Mouse (Mus musculus) intestine, embryonic 14.5 days (tissue): ENCODE results near the gene Dapp1. TPM values are rescaled to one million over a fixed set of nuclear protein-coding genes. Genes with fewer than 3 reads are reported as not detected.

ENCODE experiments used
- ATAC-seq: fragments of 200-750 bp; cut with Nextera tagmentation; replicated peaks from 2 replicates; pipeline ENCODE4 v1.8.0; 2017; ENCODE audit warnings: low read depth, moderate number of reproducible peaks, moderate TSS enrichment, moderate library complexity; ENCODE audit not compliant: low FRiP score, low TSS enrichment
- DNase-seq: peaks from one replicate; pipeline ENCODE4 v3.0.0-alpha.2; 2018; ENCODE audit warnings: low spot score
- H3K27ac ChIP-seq: fragments of 300-500 bp; sonication (generic); 2 replicates; pipeline ENCODE4 v1.5.1; 2014; ENCODE audit warnings: low read depth, mild to moderate bottlenecking, control low read depth
- H3K27me3 ChIP-seq: fragments of 300-500 bp; sonication (generic); replicated peaks from 2 replicates; pipeline ENCODE4 v1.6.1; 2014; ENCODE audit warnings: low read length, control low read depth; ENCODE audit not compliant: control insufficient read depth, insufficient read depth
- H3K36me3 ChIP-seq: fragments of 300-500 bp; sonication (generic); 2 replicates; pipeline ENCODE4 v1.6.1; 2014; ENCODE audit warnings: low read length, control low read depth; ENCODE audit not compliant: control insufficient read depth, insufficient read depth
- H3K4me1 ChIP-seq: fragments of 300-500 bp; sonication (generic); replicated peaks from 2 replicates; pipeline ENCODE4 v1.6.1; 2014; ENCODE audit warnings: low read length, control low read depth, mixed read lengths; ENCODE audit not compliant: control insufficient read depth, insufficient read depth
- H3K4me2 ChIP-seq: fragments of 300-500 bp; sonication (generic); 2 replicates; pipeline ENCODE4 v1.6.1; 2014; ENCODE audit warnings: low read length
- H3K4me3 ChIP-seq: fragments of 300-500 bp; sonication (generic); 2 replicates; pipeline ENCODE4 v1.5.1; 2014; ENCODE audit warnings: low read depth, low read length, control low read depth, mixed read lengths
- H3K9ac ChIP-seq: fragments of 300-500 bp; sonication (generic); 2 replicates; pipeline ENCODE4 v1.6.1; 2014; ENCODE audit warnings: mild to moderate bottlenecking, low read length
- H3K9me3 ChIP-seq: fragments of 300-500 bp; sonication (generic); 2 replicates; pipeline ENCODE4 v1.6.1; 2016; ENCODE audit warnings: low read length, control low read depth; ENCODE audit not compliant: control insufficient read depth
- WGBS: fragments of 180-500 bp; shearing (Covaris S2); extraction: QIAGEN DNeasy Blood & Tissue Kit; methylation state at CpG from one replicate; pipeline ENCODE4 v1.1.7; 2014; 5-methylcytosine and 5-hydroxymethylcytosine counted together
- polyA plus RNA-seq: library from polyadenylated mRNA; unstranded; fragments of >200 nt; fragmentation: Nextera tagmentation; extraction: Ambion mirVana; gene quantifications from 2 replicates; pipeline ENCODE4 v1.2.1, GENCODE M21; 2014

Gene Dapp1
- polyA plus RNA-seq, 1 experiment from 2014 or later = 14.5 TPM

DNA sequence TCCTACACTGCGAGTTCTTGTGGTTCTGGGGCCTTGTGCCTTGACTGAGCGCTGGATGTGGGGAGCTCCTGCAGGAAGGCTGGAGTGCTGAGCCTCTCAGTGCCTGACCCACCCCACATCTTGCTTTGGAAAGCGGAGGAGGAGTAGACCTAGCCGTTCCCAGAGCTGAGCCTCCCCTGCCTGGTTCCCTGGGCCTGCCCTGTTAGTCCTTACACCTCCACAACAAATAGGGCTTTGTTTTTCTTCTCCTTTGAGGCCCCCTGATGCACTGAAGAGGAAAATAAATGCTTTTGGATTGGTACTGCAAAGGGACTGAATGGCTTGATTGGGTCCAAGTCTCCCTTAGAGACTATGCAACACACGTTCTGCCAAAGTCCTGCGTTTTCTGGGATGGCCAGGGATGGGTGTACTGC lies 3.7 kb downstream of the Dapp1 start:
- peaks cover 10% of the 10 kb centered on the region; the same call in 1 of the 2 replicates for H3K4me1 ChIP-seq
- H3K9me3 ChIP-seq = no peaks in the 10 kb centered on the region
- ATAC-seq = no peak
- no peak overlapping the region for H3K4me3 ChIP-seq
- no peaks in the 10 kb centered on the region for H3K36me3 ChIP-seq
- no peaks in the 10 kb centered on the region for H3K27me3 ChIP-seq
- DNase-seq = no peak
- 55% methylated on average over 6 of the region's 6 CpGs for WGBS
- H3K4me2 ChIP-seq = no peak overlapping the region
- H3K9ac ChIP-seq = no peak overlapping the region
- H3K27ac ChIP-seq = no peak overlapping the region

DNA sequence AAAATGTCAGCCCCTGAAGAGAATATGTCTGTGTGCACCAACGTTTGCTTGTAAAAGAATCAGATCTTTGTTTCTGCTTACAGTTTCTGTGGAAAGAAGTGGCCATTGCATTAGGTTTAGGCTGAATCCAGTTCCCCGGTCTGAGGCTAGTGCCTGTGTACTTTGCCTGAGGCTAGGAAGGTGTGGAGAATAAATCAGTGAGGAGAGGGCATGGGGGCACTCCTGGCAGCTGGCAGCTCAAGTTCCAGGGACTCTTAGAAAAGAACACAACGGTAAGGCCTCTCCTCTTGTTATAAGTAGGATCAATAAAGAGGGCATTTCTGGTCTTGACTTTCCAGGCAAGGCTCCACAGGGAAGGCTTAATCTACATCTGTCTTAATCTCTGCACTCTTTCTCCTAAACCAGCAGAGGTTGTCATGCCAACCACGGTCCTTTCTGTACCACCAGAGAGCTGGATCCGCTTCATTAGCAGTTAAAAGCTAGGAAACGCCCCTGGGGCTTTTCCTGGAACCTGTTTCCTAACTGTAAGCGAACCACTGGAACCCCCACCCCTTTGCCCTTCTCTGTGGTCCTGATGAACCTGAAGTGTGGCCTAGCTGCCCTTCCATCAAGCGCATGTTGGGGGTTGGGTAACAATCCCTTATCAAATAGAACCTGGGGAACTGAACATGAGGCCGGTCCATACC lies 4.3 kb downstream of the Dapp1 start:
- H3K27ac ChIP-seq = no peak overlapping the region
- no peaks in the 10 kb centered on the region for H3K36me3 ChIP-seq
- no peak overlapping the region for H3K4me3 ChIP-seq
- DNase-seq (no peak), ATAC-seq (no peak)
- WGBS = 55% methylated on average over 9 of the region's 9 CpGs
- no peaks in the 10 kb centered on the region for H3K27me3 ChIP-seq
- no peak overlapping the region for H3K4me2 ChIP-seq
- H3K9me3 ChIP-seq = no peaks in the 10 kb centered on the region
- H3K9ac ChIP-seq = no peak overlapping the region
- H3K4me1 ChIP-seq = peaks cover 10% of the 10 kb centered on the region; the same call in 1 of the 2 replicates

DNA sequence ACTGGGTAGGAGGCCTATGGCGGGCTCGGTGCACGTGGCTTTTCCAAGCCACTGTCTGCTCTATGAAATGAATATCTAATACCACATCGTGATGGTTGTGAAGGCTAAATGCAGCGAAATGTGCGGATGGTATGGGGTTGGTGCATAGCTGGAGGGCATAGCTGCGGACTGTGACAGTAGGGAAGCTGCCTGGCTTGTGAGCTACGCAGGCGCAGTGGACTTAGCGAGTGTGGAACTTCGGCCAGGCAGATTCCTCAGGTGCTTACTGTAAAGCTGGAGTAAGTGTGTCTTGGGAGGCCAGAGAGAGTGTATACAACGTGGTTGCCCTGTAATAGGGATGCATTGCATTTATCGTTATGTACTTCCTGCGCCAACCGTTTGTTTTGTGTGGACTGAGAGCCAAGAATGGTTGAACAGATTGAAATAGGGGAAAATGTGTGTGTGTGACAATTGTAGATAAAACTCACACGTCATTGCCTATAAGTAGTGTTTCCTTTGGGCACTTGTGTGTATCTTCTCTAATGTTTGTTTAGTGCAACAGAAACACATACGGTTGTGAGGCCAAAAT lies 5.4 kb downstream of the Dapp1 start:
- no peak overlapping the region for H3K9ac ChIP-seq
- DNase-seq = no peak
- 89% methylated on average over 17 of the region's 17 CpGs for whole genome bisulfite sequencing
- H3K4me1 ChIP-seq = peaks cover 10% of the 10 kb centered on the region; the same call in 1 of the 2 replicates
- no peak overlapping the region for H3K4me3 ChIP-seq
- H3K4me2 ChIP-seq = no peak overlapping the region
- H3K36me3 ChIP-seq = no peaks in the 10 kb centered on the region
- H3K27ac ChIP-seq = no peak overlapping the region
- H3K27me3 ChIP-seq = no peaks in the 10 kb centered on the region
- ATAC-seq = no peak
- H3K9me3 ChIP-seq = no peaks in the 10 kb centered on the region

DNA sequence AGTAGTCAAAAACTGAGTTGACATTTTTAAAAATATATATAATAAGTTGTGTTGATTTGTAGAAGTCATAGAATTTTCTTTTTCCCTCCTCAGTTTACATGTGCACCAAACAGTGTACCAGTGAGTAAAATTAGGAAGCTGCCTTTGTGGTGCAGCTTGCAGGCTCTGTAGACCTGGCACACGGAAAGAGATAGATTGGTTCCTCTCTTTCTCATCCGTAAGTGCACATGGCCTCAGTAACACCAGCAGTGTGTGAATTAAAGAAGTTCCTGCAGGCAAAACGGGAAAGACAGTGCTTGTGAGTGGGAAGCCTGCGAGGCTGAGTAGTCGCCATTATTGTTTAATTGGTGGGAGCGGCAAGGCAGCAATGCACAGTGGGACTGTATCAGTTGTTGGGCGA lies 5.9 kb downstream of the Dapp1 start:
- ATAC-seq (no peak), DNase-seq (no peak)
- no peak overlapping the region for H3K4me3 ChIP-seq
- H3K27me3 ChIP-seq = no peaks in the 10 kb centered on the region
- peaks cover 6% of the 10 kb centered on the region; the same call in 1 of the 2 replicates for H3K4me1 ChIP-seq
- no peak overlapping the region for H3K27ac ChIP-seq
- WGBS = 84% methylated on average over 7 of the region's 7 CpGs
- H3K9me3 ChIP-seq = no peaks in the 10 kb centered on the region
- no peak overlapping the region for H3K9ac ChIP-seq
- no peak overlapping the region for H3K4me2 ChIP-seq
- no peaks in the 10 kb centered on the region for H3K36me3 ChIP-seq

DNA sequence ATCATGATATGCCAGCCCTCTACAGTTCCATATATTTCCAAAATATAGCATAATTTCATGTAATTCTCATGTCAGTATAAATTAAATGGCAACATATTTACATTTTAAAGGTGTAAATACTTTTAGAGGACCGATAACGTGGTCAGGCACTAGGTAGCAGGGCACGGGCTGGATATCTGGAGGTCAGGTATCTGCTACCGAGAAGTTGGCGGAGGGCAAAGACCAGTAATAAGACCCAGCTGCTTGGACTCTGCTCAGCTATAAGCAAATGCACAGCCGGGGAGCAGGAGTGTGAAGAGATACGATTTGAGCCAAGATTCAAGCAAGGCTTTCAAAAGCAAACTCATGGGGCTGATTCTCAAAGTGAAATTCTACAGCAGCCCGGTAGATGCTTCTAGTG lies 7.0 kb downstream of the Dapp1 start:
- H3K4me1 ChIP-seq = 0 out of 2 replicates have a peak, but pooled peaks cover 3% of the 10 kb centered on the region
- DNase-seq (no peak), ATAC-seq (no peak)
- H3K4me3 ChIP-seq = no peak overlapping the region
- no peaks in the 10 kb centered on the region for H3K9me3 ChIP-seq
- no peak overlapping the region for H3K4me2 ChIP-seq
- no peak overlapping the region for H3K27ac ChIP-seq
- no peaks in the 10 kb centered on the region for H3K27me3 ChIP-seq
- WGBS = 79% methylated on average over 8 of the region's 8 CpGs
- no peak overlapping the region for H3K9ac ChIP-seq
- no peaks in the 10 kb centered on the region for H3K36me3 ChIP-seq

DNA sequence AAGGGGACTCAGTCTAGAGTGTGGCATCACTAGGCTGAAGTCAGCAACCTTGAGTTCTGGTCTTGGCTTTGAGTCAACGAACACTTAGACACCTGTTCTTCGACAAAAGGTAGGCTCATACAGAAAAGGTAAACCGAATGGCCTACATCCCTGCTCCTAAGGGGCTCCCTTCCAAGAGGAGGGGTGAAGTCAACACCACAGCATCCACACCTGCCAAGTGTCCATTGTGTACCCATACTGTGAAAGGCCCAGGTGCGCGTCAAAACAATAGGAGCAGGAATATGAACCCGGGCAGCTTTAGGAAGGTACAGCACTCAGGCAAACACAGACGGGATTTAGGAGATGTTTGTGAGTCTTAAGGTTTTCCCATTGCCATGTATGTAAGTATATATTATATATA lies 8.4 kb downstream of the Dapp1 start:
- no peak overlapping the region for H3K9ac ChIP-seq
- no peak overlapping the region for H3K4me2 ChIP-seq
- ATAC-seq (no peak), DNase-seq (no peak)
- WGBS = 93% methylated on average over 7 of the region's 7 CpGs
- no peak overlapping the region for H3K4me3 ChIP-seq
- no peaks in the 10 kb centered on the region for H3K36me3 ChIP-seq
- H3K9me3 ChIP-seq = no peaks in the 10 kb centered on the region
- H3K4me1 ChIP-seq = 0 out of 2 replicates have a peak, but pooled peaks cover 3% of the 10 kb centered on the region
- no peaks in the 10 kb centered on the region for H3K27me3 ChIP-seq
- no peak overlapping the region for H3K27ac ChIP-seq

DNA sequence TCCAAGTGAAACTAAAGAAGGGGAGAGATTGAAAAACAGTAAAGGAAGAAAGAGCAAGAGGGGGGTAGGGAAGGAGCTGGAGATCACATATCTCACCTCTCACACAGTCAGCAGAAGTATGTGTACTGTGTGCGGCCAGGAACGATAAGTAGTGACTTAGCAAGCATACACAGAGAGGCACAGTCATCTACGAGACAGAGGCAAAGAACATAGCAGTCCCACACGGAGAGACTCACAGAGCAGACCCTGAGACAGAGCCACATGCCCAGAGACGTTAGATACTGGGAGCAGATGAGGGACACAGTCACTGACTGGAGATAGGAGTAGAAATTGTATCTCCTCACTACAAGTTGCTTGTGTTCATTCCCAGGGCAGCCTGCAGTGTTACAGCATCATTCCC lies 9.1 kb downstream of the Dapp1 start:
- no peak for ATAC-seq
- Histone ChIP-seq H3K9me3 (no peaks in the 10 kb centered on the region), H3K9ac (no peak overlapping the region), H3K36me3 (no peaks in the 10 kb centered on the region), H3K4me2 (no peak overlapping the region), H3K27me3 (no peaks in the 10 kb centered on the region), H3K4me1 (0 out of 2 replicates have a peak, but pooled peaks cover 3% of the 10 kb centered on the region), H3K4me3 (no peak overlapping the region), H3K27ac (no peak overlapping the region)
- WGBS = 74% methylated on average over 5 of the region's 5 CpGs
- no peak for DNase-seq

DNA sequence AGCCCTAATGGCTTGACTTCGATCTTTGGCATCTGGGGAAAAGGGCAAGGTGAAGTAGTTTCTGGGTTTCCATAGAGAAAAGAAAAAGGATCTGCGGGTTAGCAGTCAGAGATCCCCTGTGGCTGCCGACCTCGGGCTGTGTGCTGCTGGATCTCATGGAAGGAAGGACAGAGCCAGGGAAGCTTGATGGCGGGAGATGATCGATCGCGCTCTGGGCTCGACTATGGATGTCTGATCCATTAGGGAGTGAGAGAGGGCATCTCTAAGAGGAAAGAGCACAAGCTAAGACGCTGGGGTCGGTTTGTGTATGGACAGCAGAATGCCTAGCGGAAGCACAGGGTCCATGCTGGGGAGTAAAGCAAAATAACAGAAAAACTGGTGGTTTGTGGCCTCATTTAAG lies 11.4 kb downstream of the Dapp1 start:
- no peak overlapping the region for H3K9ac ChIP-seq
- WGBS = 47% methylated on average over 12 of the region's 12 CpGs
- H3K36me3 ChIP-seq = no peaks in the 10 kb centered on the region
- no peaks in the 10 kb centered on the region for H3K9me3 ChIP-seq
- no peak overlapping the region for H3K27ac ChIP-seq
- DNase-seq = no peak
- H3K27me3 ChIP-seq = no peaks in the 10 kb centered on the region
- H3K4me2 ChIP-seq = peak overlapping the region; percentile 29
- 0 out of 2 replicates have a peak, but pooled peaks cover 3% of the 10 kb centered on the region for H3K4me1 ChIP-seq
- no peak for ATAC-seq
- no peak overlapping the region for H3K4me3 ChIP-seq
